Mouse (Mus musculus): ENCODE measurements around the gene Stx6.
A peak's percentile ranks its signal among the peaks of the same experiment; 100 is the strongest.

Stx6 gene

GRCm38 (mm10) chr1:155236306-155237024 is 78.0 kb downstream of the Stx6 start:
- DNase-seq: peak; percentile 38

- DNase-seq: peak; percentile 50
Measured at GRCm38 (mm10) chr1:155237390-155237789, 78.9 kb downstream of the Stx6 start.

- peak; percentile 87 for DNase-seq
Measured at GRCm38 (mm10) chr1:155238126-155238525, 79.6 kb downstream of the Stx6 start.

- DNase-seq: peak; percentile 12
Measured at GRCm38 (mm10) chr1:155239169-155239568, 80.7 kb downstream of the Stx6 start.

- DNase-seq: peak; percentile 39
Measured at GRCm38 (mm10) chr1:155239962-155240717, 81.6 kb downstream of the Stx6 start.

- peak; percentile 67 for DNase-seq
Measured at GRCm38 (mm10) chr1:155241701-155242487, 83.4 kb downstream of the Stx6 start.

GRCm38 (mm10) chr1:155242488-155242745 is 83.9 kb downstream of the Stx6 start:
- no peak for DNase-seq

GRCm38 (mm10) chr1:155243797-155244770 is 85.6 kb downstream of the Stx6 start, which contains the start of gene BC034090:
TSS of gene BC034090 (minus strand) at chr1:155244444.
- peak; percentile 79 for DNase-seq

GRCm38 (mm10) chr1:155244771-155245211 is 86.3 kb downstream of the Stx6 start:
- peak; percentile 49 for DNase-seq

- peak; percentile 63 for DNase-seq
Measured at GRCm38 (mm10) chr1:155245516-155245915, 87.0 kb downstream of the Stx6 start.

- DNase-seq: peak; percentile 83
Measured at GRCm38 (mm10) chr1:155247441-155247840, 88.9 kb downstream of the Stx6 start.

GRCm38 (mm10) chr1:155248041-155248440 is 89.5 kb downstream of the Stx6 start:
- no peak for DNase-seq

GRCm38 (mm10) chr1:155249896-155250295 is 91.4 kb downstream of the Stx6 start:
- peak; percentile 57 for DNase-seq

GRCm38 (mm10) chr1:155250531-155251135 is 92.1 kb downstream of the Stx6 start:
- peak; percentile 72 for DNase-seq

- no peak for DNase-seq
Measured at GRCm38 (mm10) chr1:155251596-155251995, 93.1 kb downstream of the Stx6 start.

- peak; percentile 62 for DNase-seq
Measured at GRCm38 (mm10) chr1:155252631-155253121, 94.2 kb downstream of the Stx6 start.

GRCm38 (mm10) chr1:155253126-155253525 is 94.6 kb downstream of the Stx6 start:
- no peak for DNase-seq

- DNase-seq: peak; percentile 1
Measured at GRCm38 (mm10) chr1:155254309-155254708, 95.8 kb downstream of the Stx6 start.
